Mouse (Mus musculus): Measurements from ENCODE around the gene Dnajb2.

GRCm38 (mm10) chr1:75214886-75215285, 21.3 kb upstream of the Dnajb2 start:
- TF ChIP-seq EP300 (IDR thresholded peaks at IDR 0.05; ENCODE audit: low read depth) (no peak), CTCF (IDR thresholded peaks at IDR 0.05; ENCODE audit: low read depth) (no peak)

Measured in liver, embryonic 14.5 days (tissue).